In genomic region chr7:40916761-40917160, GRCm38 (mm10) we compare ENCODE assay signal across 23 mouse cellular contexts. TPM values are rescaled to one million over a fixed set of nuclear protein-coding genes. Genes with fewer than 3 reads are reported as not detected.
DNase-seq lines count a peak whose midpoint lies in the region; ATAC-seq and TF ChIP-seq lines count a peak whose summit lies in the region.
"Had no signal": no experiment of that assay in that cellular context is flagged by ENCODE, and none has a peak within 500 bp of the region (broad histone marks: within the 10 kb centered on the region; RNA-seq: fewer than 3 reads in every experiment).

No protein-coding gene starts in this region.

- no peak for TF ChIP-seq POLR2A in olfactory bulb, adult 2 months (IDR thresholded peaks at IDR 0.05; ENCODE audit: insufficient read depth, low read depth, low read length)

- WGBS in heart, embryonic 10.5 days: 64% methylated on average over 3 of the region's 3 CpGs
- WGBS in olfactory bulb, adult 2 months: 32% methylated on average over 3 of the region's 3 CpGs

- no peak overlapping the region for H3K4me3 ChIP-seq in heart, embryonic 10.5 days
- H3K4me3 ChIP-seq in olfactory bulb, adult 2 months (ENCODE audit: insufficient read depth, low read depth, low read length): no peak overlapping the region
- H3K4me3 ChIP-seq: embryonic facial prominence, embryonic 13.5 days; forebrain, embryonic 12.5 days; heart, embryonic 13.5 days; hindbrain, embryonic 12.5 days had no signal

- intact Hi-C loops in left cerebral cortex, postnatal 36 days (cut with DNase I): no loop called here
- intact Hi-C loops in left cerebral cortex, postnatal 14 days (cut with DNase I): no loop called here

- H3K9me3 ChIP-seq in heart, embryonic 10.5 days: no peaks in the 10 kb centered on the region
- H3K9me3 ChIP-seq: embryonic facial prominence, embryonic 13.5 days; forebrain, embryonic 12.5 days; heart, embryonic 13.5 days; hindbrain, embryonic 12.5 days had no signal

- no peak for DNase-seq in frontal cortex, postnatal 14 days (ENCODE audit: low spot score in 2 of 2)
- peak; percentile 57 for DNase-seq in heart, embryonic 10.5 days (ENCODE audit: low spot score)
- no peak for DNase-seq in heart, postnatal 4 days
- peak; percentile 14 to 15 for DNase-seq in left cerebral cortex, postnatal 36 days (ENCODE audit: low spot score in 2 of 2)
- DNase-seq in left cerebral cortex, postnatal 14 days (ENCODE audit: low spot score in 2 of 2): no peak
- no peak for DNase-seq in spleen, postnatal 36 days (ENCODE audit: low spot score in 2 of 2)
- DNase-seq: adrenal gland, postnatal 10 days; B cell, adult 2 months; cerebellum, adult 18-20 months; cerebellum, adult 9-11 months; cerebellum, postnatal 36 days; forebrain, postnatal 0 days; gastrocnemius, postnatal 10 days; heart, postnatal 36 days had no signal

- peak; percentile 88 for ATAC-seq in frontal cortex, adult (ENCODE audit: low TSS enrichment)
- ATAC-seq: CD4-positive, CD25-positive, alpha-beta regulatory T cell, adult 4 months; forebrain, postnatal 0 days; hindbrain, embryonic 16.5 days had no signal

- H3K4me1 ChIP-seq in heart, embryonic 10.5 days: no peaks in the 10 kb centered on the region
- peaks cover 27% of the 10 kb centered on the region for H3K4me1 ChIP-seq in olfactory bulb, adult 2 months (ENCODE audit: control insufficient read depth, insufficient read depth, low read length)
- H3K4me1 ChIP-seq: embryonic facial prominence, embryonic 13.5 days; forebrain, embryonic 12.5 days; heart, embryonic 13.5 days; hindbrain, embryonic 12.5 days had no signal

- no peak for TF ChIP-seq CTCF in olfactory bulb, adult 2 months (IDR thresholded peaks at IDR 0.05; ENCODE audit: insufficient read depth, low read depth, low read length)

- no peak overlapping the region for H3K27ac ChIP-seq in heart, embryonic 10.5 days
- peak overlapping the region; percentile 39 for H3K27ac ChIP-seq in olfactory bulb, adult 2 months (ENCODE audit: insufficient read depth, low read depth, low read length)
- H3K27ac ChIP-seq: embryonic facial prominence, embryonic 13.5 days; forebrain, embryonic 12.5 days; heart, embryonic 13.5 days; hindbrain, embryonic 12.5 days had no signal

- no peaks in the 10 kb centered on the region for H3K27me3 ChIP-seq in heart, embryonic 10.5 days (ENCODE audit: insufficient read depth, poor library complexity, severe bottlenecking)
- H3K27me3 ChIP-seq: embryonic facial prominence, embryonic 13.5 days; forebrain, embryonic 12.5 days; heart, embryonic 13.5 days; hindbrain, embryonic 12.5 days had no signal

- no peaks in the 10 kb centered on the region for H3K36me3 ChIP-seq in heart, embryonic 10.5 days
- H3K36me3 ChIP-seq: embryonic facial prominence, embryonic 13.5 days; forebrain, embryonic 12.5 days; G1E; heart, embryonic 13.5 days; hindbrain, embryonic 12.5 days had no signal

RNA-seq across cellular contexts. Expression of gene Vstm2b, which starts 18.6 kb away (rescaled TPM):
- 0.84 and 1.9 TPM in 2 replicates for polyA plus RNA-seq in heart, embryonic 10.5 days (2016; fragmentation: Nextera tagmentation; extraction: Ambion mirVana)
- under 1 TPM; 0.18 to 0.31 TPM for total RNA-seq in heart, postnatal 4 days (2021)
- total RNA-seq in left cerebral cortex, postnatal 36 days (2021): 10 to 100 TPM; 51.0 to 63.0 TPM
- 10 to 100 TPM; 66.0 to 67.4 TPM for total RNA-seq in left cerebral cortex, postnatal 14 days (2021)
- not detected in 2 replicates for polyA plus RNA-seq in olfactory bulb, adult 2 months (2012; ENCODE audit: insufficient read depth, insufficient read length, low replicate concordance, missing spikeins)
- total RNA-seq: G1E had no signal
- polyA plus RNA-seq: CD4-positive, CD25-positive, alpha-beta regulatory T cell, adult 4 months; G1E had no signal

Comparison
In these comparisons a context has a peak if more than half of its experiments do, and no peak if none do; other contexts are left out.
1. DNase-seq: peak in heart, embryonic 10.5 days (single experiment) and left cerebral cortex, postnatal 36 days (2 of 2); none in frontal cortex, postnatal 14 days (0 of 2), heart, postnatal 4 days (single experiment), left cerebral cortex, postnatal 14 days (0 of 2) and spleen, postnatal 36 days (0 of 2).
2. RNA of gene Vstm2b, which starts 18.6 kb away (total RNA-seq): 66.0 to 67.4 TPM in left cerebral cortex, postnatal 14 days and 51.0 to 63.0 TPM in left cerebral cortex, postnatal 36 days; 0.18 to 0.31 TPM in heart, postnatal 4 days; every median in the first group is over 10 times any median in the second.